Mouse (Mus musculus): ENCODE data around the gene Oxa1l.

DNA sequence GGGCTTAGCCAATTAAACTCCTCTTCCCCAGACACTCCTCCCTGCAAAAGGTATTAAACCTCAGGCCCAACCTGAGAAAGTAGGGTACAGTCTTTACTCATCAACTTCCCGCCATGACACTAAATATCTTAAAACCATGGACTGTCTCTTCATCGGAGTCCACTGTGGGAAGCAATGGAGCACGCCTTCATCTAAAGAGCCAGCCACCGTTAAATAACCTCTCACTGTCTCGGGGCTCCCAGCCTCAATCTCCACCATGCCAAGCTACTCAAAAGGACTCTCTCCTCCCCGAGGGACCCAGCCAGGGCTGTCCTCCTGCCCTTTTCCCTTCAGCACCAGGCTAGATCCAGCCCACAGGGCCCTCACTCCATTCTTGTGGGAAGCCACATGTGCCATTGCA lies 10.0 kb downstream of the Oxa1l start:
- TF ChIP-seq CTCF (IDR thresholded peaks at IDR 0.05; ENCODE audit: low read depth, low read length), result no peak
- no peak for TF ChIP-seq TAL1 (conservative IDR thresholded peaks at IDR 0.05; ENCODE audit: low read depth, low read length)
- TF ChIP-seq GATA1 (IDR thresholded peaks at IDR 0.05; ENCODE audit: borderline replicate concordance, low read length), result no peak
- no peak for TF ChIP-seq GATA2 (IDR thresholded peaks at IDR 0.05; ENCODE audit: borderline replicate concordance, low read depth, low read length)
